Mouse (Mus musculus): ENCODE measurements around the gene Trp53rkb. TPM values are rescaled to one million over a fixed set of nuclear protein-coding genes. Genes with fewer than 3 reads are reported as not detected.
A peak's percentile ranks its signal among the peaks of the same experiment; 100 is the strongest.

Gene Trp53rkb
- polyA plus RNA-seq, 1 experiment from 2014 or later, result 5.5 TPM

GRCm38 (mm10) chr2:166800473-166800857 lies 8.1 kb downstream of the Trp53rkb start:
- H3K36me3 ChIP-seq, result peaks cover 28% of the 10 kb centered on the region
- no peaks in the 10 kb centered on the region for H3K4me1 ChIP-seq
- H3K9ac ChIP-seq, result no peak overlapping the region
- no peak overlapping the region for H3K4me2 ChIP-seq
- 81% methylated on average over 7 of the region's 7 CpGs for WGBS
- H3K4me3 ChIP-seq, result no peak overlapping the region
- ATAC-seq (ENCODE audit: insufficient number of reproducible peaks, low FRiP score, low TSS enrichment, low read depth), result no peak
- H3K27me3 ChIP-seq, result no peaks in the 10 kb centered on the region
- no peak overlapping the region for H3K27ac ChIP-seq
- H3K9me3 ChIP-seq, result no peaks in the 10 kb centered on the region

DNA sequence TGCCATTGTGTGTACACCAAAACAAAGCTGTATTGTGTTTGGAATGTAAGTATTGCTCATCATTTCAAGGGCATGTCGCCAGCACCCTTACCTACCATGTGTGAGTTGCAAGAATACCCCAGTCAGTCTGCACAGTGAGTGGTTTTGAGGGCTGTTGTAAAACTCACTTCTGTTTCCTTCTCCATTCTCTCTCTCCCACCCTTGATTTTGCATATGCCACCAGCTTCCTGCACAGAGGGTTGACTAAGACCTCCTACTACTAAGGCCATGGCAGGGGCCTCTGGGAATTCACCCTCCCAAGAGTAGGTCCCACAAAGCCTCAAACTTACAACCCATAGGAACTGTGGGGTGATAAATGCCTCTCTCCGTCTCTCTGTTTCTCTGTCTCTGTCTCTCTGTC lies 9.1 kb downstream of the Trp53rkb start:
- WGBS, result 78% methylated on average over 2 of the region's 2 CpGs
- H3K9ac ChIP-seq, result no peak overlapping the region
- H3K4me2 ChIP-seq, result no peak overlapping the region
- no peak for ATAC-seq (ENCODE audit: insufficient number of reproducible peaks, low FRiP score, low TSS enrichment, low read depth)
- no peak overlapping the region for H3K27ac ChIP-seq
- no peaks in the 10 kb centered on the region for H3K27me3 ChIP-seq
- H3K36me3 ChIP-seq, result peaks cover 22% of the 10 kb centered on the region
- H3K4me3 ChIP-seq, result no peak overlapping the region
- peaks cover 8% of the 10 kb centered on the region; the same call in 1 of the 2 replicates for H3K4me1 ChIP-seq
- H3K9me3 ChIP-seq, result no peaks in the 10 kb centered on the region

GRCm38 (mm10) chr2:166803298-166803697 lies 11.0 kb downstream of the Trp53rkb start:
- peaks cover 16% of the 10 kb centered on the region; the same call in 1 of the 2 replicates for H3K4me1 ChIP-seq
- no peak overlapping the region for H3K27ac ChIP-seq
- no peaks in the 10 kb centered on the region for H3K9me3 ChIP-seq
- H3K36me3 ChIP-seq, result peaks cover 3% of the 10 kb centered on the region
- H3K4me3 ChIP-seq, result no peak overlapping the region
- H3K9ac ChIP-seq, result no peak overlapping the region
- H3K27me3 ChIP-seq, result no peaks in the 10 kb centered on the region
- ATAC-seq (ENCODE audit: insufficient number of reproducible peaks, low FRiP score, low TSS enrichment, low read depth), result no peak
- 84% methylated on average over 3 of the region's 3 CpGs for WGBS
- H3K4me2 ChIP-seq, result no peak overlapping the region

DNA sequence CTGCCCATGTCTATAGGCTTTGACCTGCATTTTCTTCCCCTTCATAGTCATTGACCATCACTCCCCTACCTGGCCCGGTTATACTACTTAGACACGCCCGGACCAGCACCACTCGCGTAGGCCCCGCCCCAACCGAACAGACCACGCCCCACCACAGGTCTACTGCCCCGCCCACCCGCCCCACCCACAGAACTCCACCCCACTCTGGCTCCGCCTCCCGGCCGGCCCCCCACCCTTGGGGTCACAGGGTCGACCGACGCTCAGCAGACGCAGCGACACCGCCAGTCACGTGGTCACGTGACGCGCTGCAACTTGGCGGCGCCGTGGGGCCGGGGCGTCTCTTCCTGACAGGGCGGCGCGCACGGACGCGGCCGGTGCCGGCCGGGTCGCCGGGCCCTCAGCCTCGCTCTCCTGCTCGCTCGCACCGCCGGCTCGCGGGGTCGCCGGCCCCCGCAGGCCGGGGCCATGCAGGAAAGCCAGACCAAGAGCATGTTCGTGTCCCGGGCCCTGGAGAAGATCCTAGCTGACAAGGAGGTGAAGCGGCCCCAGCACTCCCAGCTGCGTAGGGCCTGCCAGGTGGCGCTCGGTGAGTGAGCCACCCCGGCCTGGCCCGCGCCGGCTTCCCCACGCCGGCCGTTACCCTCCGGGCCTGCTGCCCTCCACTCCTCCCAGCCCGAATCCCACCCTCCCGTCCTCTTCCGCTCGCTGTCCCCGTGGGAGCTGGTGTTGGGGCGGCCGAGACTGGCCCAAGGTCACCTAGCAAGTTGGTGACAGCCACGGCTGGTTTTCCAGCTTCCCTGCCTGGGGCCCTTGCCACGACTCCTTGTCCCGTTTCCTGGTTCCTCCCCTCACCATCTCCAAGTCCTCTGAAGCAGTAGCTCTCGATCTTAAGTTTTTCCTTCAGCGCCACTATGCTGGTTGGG lies 13.2 kb downstream of the Trp53rkb start, which contains the start of gene Arfgef2:
TSS of gene Arfgef2 (plus strand) at position 339 of the 923 bp plus-strand sequence.
- H3K36me3 ChIP-seq, result no peaks in the 10 kb centered on the region
- peak within 1 kb of the TSS; percentile 79 for H3K27ac ChIP-seq
- no peaks in the 10 kb centered on the region for H3K27me3 ChIP-seq
- WGBS, result under 1% methylated on average over 69 of the region's 76 CpGs
- peak; percentile 74 for ATAC-seq (ENCODE audit: insufficient number of reproducible peaks, low FRiP score, low TSS enrichment, low read depth)
- H3K4me2 ChIP-seq, result peak within 1 kb of the TSS; percentile 82
- H3K4me1 ChIP-seq, result peaks cover 16% of the 10 kb centered on the region; the same call in 1 of the 2 replicates
- H3K9me3 ChIP-seq, result no peaks in the 10 kb centered on the region
- H3K4me3 ChIP-seq, result peak within 1 kb of the TSS; percentile 83
- peak within 1 kb of the TSS; percentile 59 for H3K9ac ChIP-seq

- Histone ChIP-seq H3K9me3 (no peaks in the 10 kb centered on the region), H3K27ac (peak overlapping the region; percentile 79; the same call in 1 of the 2 replicates), H3K4me2 (peak overlapping the region; percentile 82), H3K4me1 (peaks cover 16% of the 10 kb centered on the region; the same call in 1 of the 2 replicates), H3K36me3 (no peaks in the 10 kb centered on the region), H3K4me3 (peak overlapping the region; percentile 83), H3K9ac (peak overlapping the region; percentile 59), H3K27me3 (no peaks in the 10 kb centered on the region)
- 18% methylated on average over 14 of the region's 14 CpGs for WGBS
- 0 out of 2 replicates have a peak, but pooled peaks have one; percentile 17 for ATAC-seq (ENCODE audit: insufficient number of reproducible peaks, low FRiP score, low TSS enrichment, low read depth)
Measured at GRCm38 (mm10) chr2:166806173-166806705, 13.9 kb downstream of the Trp53rkb start.

DNA sequence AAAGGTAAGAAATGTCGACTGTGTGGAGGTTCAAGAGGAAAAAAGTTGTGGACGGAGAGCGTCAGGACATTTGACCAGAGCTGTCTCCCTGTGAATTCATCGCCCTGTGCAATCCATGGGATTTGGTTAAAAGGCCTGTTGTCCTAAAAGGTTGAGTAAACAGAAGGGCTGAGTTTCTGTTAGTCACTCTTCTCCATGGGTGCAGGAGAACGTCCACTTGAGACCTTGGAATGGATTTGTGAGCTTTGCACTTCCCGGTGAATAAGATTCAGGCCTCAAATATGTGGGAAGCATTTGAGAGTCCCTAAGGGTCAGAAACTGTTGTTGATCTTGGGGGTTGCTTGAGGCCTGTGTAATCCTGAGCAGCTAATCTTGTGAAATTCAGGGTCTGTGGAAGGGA lies 14.5 kb downstream of the Trp53rkb start:
- Histone ChIP-seq H3K27me3 (no peaks in the 10 kb centered on the region), H3K9ac (no peak overlapping the region), H3K4me2 (peak overlapping the region; percentile 82; the same call in 1 of the 2 replicates), H3K4me3 (peak overlapping the region; percentile 83; the same call in 1 of the 2 replicates), H3K27ac (no peak overlapping the region), H3K4me1 (peaks cover 16% of the 10 kb centered on the region; the same call in 1 of the 2 replicates), H3K36me3 (no peaks in the 10 kb centered on the region), H3K9me3 (no peaks in the 10 kb centered on the region)
- no peak for ATAC-seq (ENCODE audit: insufficient number of reproducible peaks, low FRiP score, low TSS enrichment, low read depth)
- 72% methylated on average over 6 of the region's 6 CpGs for WGBS

DNA sequence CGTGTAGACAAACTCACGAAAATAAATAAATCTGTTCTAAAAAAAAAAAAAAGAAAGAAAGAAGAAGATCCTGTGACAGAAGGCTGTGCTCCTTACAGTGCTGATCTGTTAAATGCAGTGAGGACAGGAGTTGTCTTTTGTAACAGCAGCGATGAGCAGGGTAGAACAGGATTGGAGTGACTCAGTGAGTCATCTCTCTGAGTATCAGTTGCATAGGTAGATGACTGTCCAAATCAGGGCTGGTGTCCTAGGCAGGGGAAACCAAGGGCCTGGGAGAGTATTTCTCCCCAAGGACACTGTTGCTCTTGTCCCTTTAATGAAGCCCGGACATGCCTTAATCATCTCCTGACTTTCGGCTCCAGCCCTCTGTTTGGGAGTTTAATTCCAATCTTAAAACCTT lies 17.2 kb downstream of the Trp53rkb start:
- H3K4me2 ChIP-seq, result no peak overlapping the region
- no peak for ATAC-seq (ENCODE audit: insufficient number of reproducible peaks, low FRiP score, low TSS enrichment, low read depth)
- H3K4me3 ChIP-seq, result no peak overlapping the region
- no peaks in the 10 kb centered on the region for H3K36me3 ChIP-seq
- no peaks in the 10 kb centered on the region for H3K9me3 ChIP-seq
- H3K27me3 ChIP-seq, result no peaks in the 10 kb centered on the region
- H3K4me1 ChIP-seq, result peaks cover 16% of the 10 kb centered on the region; the same call in 1 of the 2 replicates
- no peak overlapping the region for H3K9ac ChIP-seq
- 91% methylated on average over 5 of the region's 5 CpGs for WGBS
- no peak overlapping the region for H3K27ac ChIP-seq

- no peak overlapping the region for H3K4me3 ChIP-seq
- peaks cover 14% of the 10 kb centered on the region; the same call in 1 of the 2 replicates for H3K4me1 ChIP-seq
- H3K27ac ChIP-seq, result no peak overlapping the region
- WGBS, result 89% methylated on average over 10 of the region's 10 CpGs
- H3K36me3 ChIP-seq, result no peaks in the 10 kb centered on the region
- H3K9me3 ChIP-seq, result no peaks in the 10 kb centered on the region
- H3K27me3 ChIP-seq, result no peaks in the 10 kb centered on the region
- H3K4me2 ChIP-seq, result no peak overlapping the region
- ATAC-seq (ENCODE audit: insufficient number of reproducible peaks, low FRiP score, low TSS enrichment, low read depth), result no peak
- no peak overlapping the region for H3K9ac ChIP-seq
Measured at GRCm38 (mm10) chr2:166810821-166811220, 18.5 kb downstream of the Trp53rkb start.

GRCm38 (mm10) chr2:166818463-166819143 lies 26.3 kb downstream of the Trp53rkb start:
- Histone ChIP-seq H3K4me1 (peaks cover 11% of the 10 kb centered on the region; the same call in 1 of the 2 replicates), H3K4me3 (no peak overlapping the region), H3K4me2 (no peak overlapping the region), H3K27ac (no peak overlapping the region; the same call in 1 of the 2 replicates), H3K9me3 (no peaks in the 10 kb centered on the region), H3K9ac (no peak overlapping the region), H3K36me3 (no peaks in the 10 kb centered on the region), H3K27me3 (no peaks in the 10 kb centered on the region)
- ATAC-seq (ENCODE audit: insufficient number of reproducible peaks, low FRiP score, low TSS enrichment, low read depth), result peak; percentile 48; the same call in 1 of the 2 replicates
- 85% methylated on average over 9 of the region's 9 CpGs for WGBS

- Histone ChIP-seq H3K9me3 (no peaks in the 10 kb centered on the region), H3K27me3 (no peaks in the 10 kb centered on the region), H3K27ac (no peak overlapping the region), H3K36me3 (no peaks in the 10 kb centered on the region), H3K9ac (no peak overlapping the region), H3K4me2 (no peak overlapping the region), H3K4me3 (no peak overlapping the region), H3K4me1 (peaks cover 11% of the 10 kb centered on the region; the same call in 1 of the 2 replicates)
- 84% methylated on average over 8 of the region's 8 CpGs for WGBS
- no peak for ATAC-seq (ENCODE audit: insufficient number of reproducible peaks, low FRiP score, low TSS enrichment, low read depth)
Measured at GRCm38 (mm10) chr2:166819849-166820248, 27.5 kb downstream of the Trp53rkb start.

- no peaks in the 10 kb centered on the region for H3K27me3 ChIP-seq
- no peak overlapping the region for H3K4me3 ChIP-seq
- H3K9me3 ChIP-seq, result no peaks in the 10 kb centered on the region
- H3K4me1 ChIP-seq, result peaks cover 11% of the 10 kb centered on the region; the same call in 1 of the 2 replicates
- ATAC-seq (ENCODE audit: insufficient number of reproducible peaks, low FRiP score, low TSS enrichment, low read depth), result no peak
- no peaks in the 10 kb centered on the region for H3K36me3 ChIP-seq
- no peak overlapping the region for H3K4me2 ChIP-seq
- no peak overlapping the region for H3K9ac ChIP-seq
- H3K27ac ChIP-seq, result no peak overlapping the region
- WGBS, result 49% methylated on average over 2 of the region's 2 CpGs
Measured at GRCm38 (mm10) chr2:166820844-166821243, 28.5 kb downstream of the Trp53rkb start.
